Mouse (Mus musculus): ENCODE data around the gene Ager. TPM values are rescaled to one million over a fixed set of nuclear protein-coding genes. Genes with fewer than 3 reads are reported as not detected.

Ager gene
- polyA plus RNA-seq, 1 experiment from 2014 or later = 1.5 TPM

- no peaks in the 10 kb centered on the region for H3K27me3 ChIP-seq (replicated peaks; ENCODE audit: control insufficient read depth, insufficient read depth, low read length)
- no peak for TF ChIP-seq CTCF (IDR thresholded peaks at IDR 0.05; ENCODE audit: low read depth)
- no peak overlapping the region for H3K27ac ChIP-seq (ENCODE audit: low read depth, low read length)
These were observed 19.6 kb upstream of the Ager start for GRCm38 (mm10) chr17:34578070-34578469.

DNA sequence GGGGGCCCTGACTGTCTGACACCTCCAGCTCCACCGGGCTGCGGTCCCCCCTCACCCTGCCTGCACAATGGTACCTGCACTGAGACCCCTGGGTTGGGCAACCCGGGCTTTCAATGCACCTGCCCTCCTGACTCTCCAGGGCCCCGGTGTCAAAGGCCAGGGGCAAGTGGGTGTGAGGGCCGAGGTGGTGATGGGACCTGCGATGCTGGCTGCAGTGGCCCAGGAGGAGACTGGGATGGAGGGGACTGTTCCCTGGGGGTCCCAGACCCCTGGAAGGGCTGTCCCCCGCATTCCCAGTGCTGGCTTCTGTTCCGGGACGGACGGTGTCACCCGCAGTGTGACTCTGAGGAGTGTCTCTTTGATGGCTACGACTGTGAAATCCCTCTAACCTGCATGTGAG lies 15.1 kb upstream of the Ager start:
- Histone ChIP-seq H3K4me1 (replicated peaks; ENCODE audit: control insufficient read depth, insufficient read depth, low read length) (no peaks in the 10 kb centered on the region), H3K27me3 (replicated peaks; ENCODE audit: control insufficient read depth, insufficient read depth, low read length) (no peaks in the 10 kb centered on the region), H3K9me3 (ENCODE audit: control insufficient read depth) (no peaks in the 10 kb centered on the region), H3K36me3 (ENCODE audit: control insufficient read depth, insufficient read depth) (no peaks in the 10 kb centered on the region), H3K4me2 (replicated peaks; ENCODE audit: low read depth) (no peak overlapping the region), H3K27ac (ENCODE audit: low read depth, low read length) (no peak overlapping the region), H3K9ac (ENCODE audit: low read depth, low read length) (no peak overlapping the region), H3K4me3 (ENCODE audit: low read depth, low read length) (no peak overlapping the region)
- TF ChIP-seq CTCF (IDR thresholded peaks at IDR 0.05; ENCODE audit: low read depth) = no peak
- 84% methylated on average over 12 of the region's 12 CpGs for WGBS
- no peak for ATAC-seq

More at GRCm38 (mm10) chr17:34578070-34578469, 19.6 kb upstream of the Ager start:
- Histone ChIP-seq H3K4me1 (replicated peaks; ENCODE audit: control insufficient read depth, insufficient read depth, low read length) (no peaks in the 10 kb centered on the region; the same call in 1 of the 2 replicates), H3K9ac (ENCODE audit: low read depth, low read length) (no peak overlapping the region), H3K4me3 (ENCODE audit: low read depth, low read length) (no peak overlapping the region), H3K4me2 (replicated peaks; ENCODE audit: low read depth) (no peak overlapping the region), H3K9me3 (ENCODE audit: control insufficient read depth) (no peaks in the 10 kb centered on the region), H3K36me3 (ENCODE audit: control insufficient read depth, insufficient read depth) (no peaks in the 10 kb centered on the region)
- WGBS = 89% methylated on average over 3 of the region's 3 CpGs
- ATAC-seq = no peak

GRCm38 (mm10) chr17:34583397-34583796 lies 14.3 kb upstream of the Ager start:
- Histone ChIP-seq H3K9ac (ENCODE audit: low read depth, low read length) (no peak overlapping the region), H3K4me1 (replicated peaks; ENCODE audit: control insufficient read depth, insufficient read depth, low read length) (peaks cover 6% of the 10 kb centered on the region; the same call in 1 of the 2 replicates), H3K4me3 (ENCODE audit: low read depth, low read length) (no peak overlapping the region), H3K4me2 (replicated peaks; ENCODE audit: low read depth) (no peak overlapping the region), H3K27me3 (replicated peaks; ENCODE audit: control insufficient read depth, insufficient read depth, low read length) (no peaks in the 10 kb centered on the region), H3K36me3 (ENCODE audit: control insufficient read depth, insufficient read depth) (no peaks in the 10 kb centered on the region), H3K27ac (ENCODE audit: low read depth, low read length) (no peak overlapping the region), H3K9me3 (ENCODE audit: control insufficient read depth) (no peaks in the 10 kb centered on the region)
- WGBS = 59% methylated on average over 7 of the region's 7 CpGs
- ATAC-seq = no peak
- no peak for TF ChIP-seq CTCF (IDR thresholded peaks at IDR 0.05; ENCODE audit: low read depth)

DNA sequence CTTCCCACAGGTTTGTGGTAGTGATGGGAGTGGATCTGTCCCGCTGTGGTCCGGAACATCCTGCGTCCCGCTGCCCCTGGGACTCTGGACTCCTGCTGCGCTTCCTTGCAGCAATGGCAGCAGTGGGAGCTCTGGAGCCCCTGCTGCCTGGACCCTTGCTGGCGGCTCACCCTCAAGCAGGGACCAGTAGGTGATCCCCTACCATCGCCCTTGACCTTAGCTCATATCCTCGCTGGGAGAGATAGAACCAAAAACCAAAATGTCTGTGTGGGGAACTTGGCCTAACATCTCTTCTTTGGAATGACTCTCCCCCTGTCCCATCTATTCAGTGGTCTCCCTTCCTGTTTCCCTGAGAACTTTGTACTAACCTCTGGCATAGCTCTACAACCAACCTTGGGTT lies 13.8 kb upstream of the Ager start:
- H3K27ac ChIP-seq (ENCODE audit: low read depth, low read length) = no peak overlapping the region
- no peaks in the 10 kb centered on the region for H3K27me3 ChIP-seq (replicated peaks; ENCODE audit: control insufficient read depth, insufficient read depth, low read length)
- H3K36me3 ChIP-seq (ENCODE audit: control insufficient read depth, insufficient read depth) = no peaks in the 10 kb centered on the region
- TF ChIP-seq CTCF (IDR thresholded peaks at IDR 0.05; ENCODE audit: low read depth) = no peak
- H3K9me3 ChIP-seq (ENCODE audit: control insufficient read depth) = no peaks in the 10 kb centered on the region
- H3K4me2 ChIP-seq (replicated peaks; ENCODE audit: low read depth) = no peak overlapping the region
- peaks cover 6% of the 10 kb centered on the region; the same call in 1 of the 2 replicates for H3K4me1 ChIP-seq (replicated peaks; ENCODE audit: control insufficient read depth, insufficient read depth, low read length)
- ATAC-seq = no peak
- WGBS = 93% methylated on average over 8 of the region's 8 CpGs
- no peak overlapping the region for H3K4me3 ChIP-seq (ENCODE audit: low read depth, low read length)
- no peak overlapping the region for H3K9ac ChIP-seq (ENCODE audit: low read depth, low read length)

- TF ChIP-seq CTCF (IDR thresholded peaks at IDR 0.05; ENCODE audit: low read depth) = no peak
- WGBS = 92% methylated on average over 8 of the region's 8 CpGs
- H3K4me1 ChIP-seq (replicated peaks; ENCODE audit: control insufficient read depth, insufficient read depth, low read length) = peaks cover 6% of the 10 kb centered on the region; the same call in 1 of the 2 replicates
- no peak overlapping the region for H3K4me2 ChIP-seq (replicated peaks; ENCODE audit: low read depth)
- H3K9ac ChIP-seq (ENCODE audit: low read depth, low read length) = no peak overlapping the region
- H3K9me3 ChIP-seq (ENCODE audit: control insufficient read depth) = no peaks in the 10 kb centered on the region
- no peaks in the 10 kb centered on the region for H3K27me3 ChIP-seq (replicated peaks; ENCODE audit: control insufficient read depth, insufficient read depth, low read length)
- H3K36me3 ChIP-seq (ENCODE audit: control insufficient read depth, insufficient read depth) = no peaks in the 10 kb centered on the region
- H3K27ac ChIP-seq (ENCODE audit: low read depth, low read length) = no peak overlapping the region
- ATAC-seq = no peak
- H3K4me3 ChIP-seq (ENCODE audit: low read depth, low read length) = no peak overlapping the region
These were observed 12.5 kb upstream of the Ager start for GRCm38 (mm10) chr17:34585121-34585520.

DNA sequence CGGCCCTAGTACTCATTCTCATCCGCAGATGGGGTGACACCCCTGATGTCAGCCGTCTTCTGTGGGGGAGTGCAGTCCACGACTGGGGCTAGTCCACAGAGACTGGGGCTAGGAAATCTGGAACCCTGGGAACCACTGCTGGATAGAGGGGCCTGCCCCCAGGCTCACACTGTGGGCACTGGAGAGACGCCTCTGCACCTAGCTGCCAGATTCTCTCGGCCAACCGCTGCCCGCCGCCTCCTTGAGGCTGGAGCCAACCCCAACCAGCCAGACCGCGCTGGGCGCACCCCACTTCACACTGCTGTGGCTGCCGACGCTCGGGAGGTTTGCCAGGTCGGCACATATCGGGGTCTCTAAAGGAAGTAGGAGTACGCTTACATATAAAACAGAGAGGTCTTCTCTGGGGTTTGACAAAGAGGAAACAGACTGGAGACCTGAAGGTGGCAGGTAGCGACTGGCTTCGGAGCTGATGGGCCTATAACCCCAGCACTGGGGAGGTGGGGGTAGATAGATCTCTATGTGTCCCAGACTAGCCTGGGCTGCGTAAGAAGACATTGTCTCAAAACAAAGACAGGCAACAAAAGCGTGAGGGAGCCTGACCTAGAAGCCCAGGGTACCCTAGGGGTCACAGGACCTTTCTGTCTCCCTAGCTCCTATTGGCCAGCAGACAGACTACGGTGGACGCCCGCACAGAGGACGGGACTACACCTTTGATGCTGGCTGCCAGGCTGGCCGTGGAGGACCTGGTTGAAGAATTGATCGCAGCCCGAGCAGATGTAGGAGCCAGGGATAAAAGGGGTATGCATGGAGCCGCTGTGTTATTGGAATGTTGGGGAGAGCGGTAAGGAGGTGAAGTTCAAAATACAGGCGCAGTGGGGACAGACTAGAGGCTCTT lies 11.5 kb upstream of the Ager start:
- Histone ChIP-seq H3K9ac (ENCODE audit: low read depth, low read length) (no peak overlapping the region), H3K4me1 (replicated peaks; ENCODE audit: control insufficient read depth, insufficient read depth, low read length) (peaks cover 8% of the 10 kb centered on the region; the same call in 1 of the 2 replicates), H3K36me3 (ENCODE audit: control insufficient read depth, insufficient read depth) (no peaks in the 10 kb centered on the region), H3K27ac (ENCODE audit: low read depth, low read length) (no peak overlapping the region), H3K9me3 (ENCODE audit: control insufficient read depth) (no peaks in the 10 kb centered on the region), H3K4me3 (ENCODE audit: low read depth, low read length) (peak overlapping the region; percentile 58), H3K27me3 (replicated peaks; ENCODE audit: control insufficient read depth, insufficient read depth, low read length) (no peaks in the 10 kb centered on the region), H3K4me2 (replicated peaks; ENCODE audit: low read depth) (peak overlapping the region; percentile 99)
- no peak for TF ChIP-seq CTCF (IDR thresholded peaks at IDR 0.05; ENCODE audit: low read depth)
- WGBS = 44% methylated on average over 32 of the region's 32 CpGs
- ATAC-seq = no peak
